13 mouse cellular contexts compared by ENCODE assay signal in genomic region chr15:78936403-78936802, GRCm38 (mm10). TPM values are rescaled to one million over a fixed set of nuclear protein-coding genes. Genes with fewer than 3 reads are reported as not detected.
DNase-seq lines count a peak whose midpoint lies in the region; ATAC-seq and TF ChIP-seq lines count a peak whose summit lies in the region.
"Had no signal": no experiment of that assay in that cellular context is flagged by ENCODE, and none has a peak within 500 bp of the region (broad histone marks: within the 10 kb centered on the region; RNA-seq: fewer than 3 reads in every experiment).

No protein-coding gene starts in this region.

- no peak overlapping the region for H3K4me2 ChIP-seq in kidney, embryonic 14.5 days (replicated peaks; ENCODE audit: low read depth, low read length)
- no peak overlapping the region for H3K4me2 ChIP-seq in kidney, embryonic 16.5 days (replicated peaks; ENCODE audit: low read depth, low read length)

- no peak for TF ChIP-seq EP300 in ES-Bruce4 (IDR thresholded peaks at IDR 0.05; ENCODE audit: insufficient read depth, low read depth, low read length)

- peak; percentile 75 for DNase-seq in liver
- no peak for DNase-seq in layer of hippocampus, adult 11-12 months (ENCODE audit: low spot score)
- DNase-seq in gastrocnemius, postnatal 25 days, result no peak
- DNase-seq in spleen, adult 12 weeks (ENCODE audit: low spot score), result no peak
- DNase-seq: cerebellum, postnatal 10 days; kidney, postnatal 4 days; right cerebral cortex, postnatal 25 days had no signal

- 0 out of 2 replicates have a peak overlapping the region, but pooled peaks have one; percentile 59 for H3K4me3 ChIP-seq in kidney, embryonic 14.5 days (ENCODE audit: low read length)
- no peak overlapping the region for H3K4me3 ChIP-seq in kidney, embryonic 16.5 days (ENCODE audit: low read length)
- no peak overlapping the region for H3K4me3 ChIP-seq in ES-Bruce4 (ENCODE audit: low read depth, low read length)
- peak overlapping the region; percentile 76; the same call in 1 of the 2 replicates for H3K4me3 ChIP-seq in cortical plate, adult 2 months (ENCODE audit: insufficient read depth, low read length)

- WGBS in kidney, embryonic 14.5 days, result 90% methylated on average over 12 of the region's 12 CpGs
- 86% methylated on average over 12 of the region's 12 CpGs for WGBS in kidney, embryonic 16.5 days

- H3K9me3 ChIP-seq in kidney, embryonic 14.5 days (ENCODE audit: control insufficient read depth, low read length), result no peaks in the 10 kb centered on the region
- H3K9me3 ChIP-seq in kidney, embryonic 16.5 days (ENCODE audit: low read length), result no peaks in the 10 kb centered on the region
- no peaks in the 10 kb centered on the region for H3K9me3 ChIP-seq in ES-Bruce4 (replicated peaks; ENCODE audit: control insufficient read depth, insufficient read depth, low read length, poor library complexity, severe bottlenecking)
- H3K9me3 ChIP-seq: hindbrain, embryonic 15.5 days had no signal

- no peak overlapping the region for H3K27ac ChIP-seq in kidney, embryonic 14.5 days (ENCODE audit: low read depth, low read length)
- no peak overlapping the region for H3K27ac ChIP-seq in kidney, embryonic 16.5 days (ENCODE audit: low read length)
- no peak overlapping the region for H3K27ac ChIP-seq in ES-Bruce4 (ENCODE audit: insufficient read depth, low read length)
- no peak overlapping the region for H3K27ac ChIP-seq in cortical plate, adult 2 months (ENCODE audit: insufficient read depth, low read length)
- H3K27ac ChIP-seq: hindbrain, embryonic 15.5 days had no signal

- 0 out of 2 replicates have a peak overlapping the region, but pooled peaks have one; percentile 12 for H3K9ac ChIP-seq in kidney, embryonic 14.5 days (ENCODE audit: low read depth, low read length)
- H3K9ac ChIP-seq in kidney, embryonic 16.5 days (replicated peaks; ENCODE audit: low read length), result no peak overlapping the region; the same call in 1 of the 2 replicates
- H3K9ac ChIP-seq in ES-Bruce4 (ENCODE audit: low read depth, poor library complexity, severe bottlenecking), result 0 out of 2 replicates have a peak overlapping the region, but pooled peaks have one; percentile 80

- TF ChIP-seq CTCF in ES-Bruce4 (IDR thresholded peaks at IDR 0.05; ENCODE audit: low read depth, low read length), result no peak
- no peak for TF ChIP-seq CTCF in cortical plate, adult 2 months (IDR thresholded peaks at IDR 0.05; ENCODE audit: extremely low read depth, insufficient read depth, low read length)

- no peak for ATAC-seq in kidney, embryonic 14.5 days (ENCODE audit: low FRiP score, low TSS enrichment)
- ATAC-seq in kidney, embryonic 16.5 days (ENCODE audit: low FRiP score, low TSS enrichment), result no peak
- ATAC-seq: activated CD4-positive, CD25-positive, alpha-beta regulatory T cell, adult 4 months had no signal

- peaks cover 8% of the 10 kb centered on the region for H3K4me1 ChIP-seq in kidney, embryonic 14.5 days (ENCODE audit: control insufficient read depth, insufficient read depth, low read length)
- H3K4me1 ChIP-seq in kidney, embryonic 16.5 days (ENCODE audit: insufficient read depth, low read length), result peaks cover 12% of the 10 kb centered on the region
- peaks cover 4% of the 10 kb centered on the region for H3K4me1 ChIP-seq in ES-Bruce4 (ENCODE audit: control insufficient read depth, insufficient read depth, low read length)
- peaks cover 1% of the 10 kb centered on the region; the same call in 1 of the 2 replicates for H3K4me1 ChIP-seq in cortical plate, adult 2 months (ENCODE audit: control insufficient read depth, insufficient read depth, low read length)

- no peak for TF ChIP-seq POLR2A in ES-Bruce4 (IDR thresholded peaks at IDR 0.05; ENCODE audit: insufficient read depth, low read length)
- no peak for TF ChIP-seq POLR2A in cortical plate, adult 2 months (IDR thresholded peaks at IDR 0.05; ENCODE audit: extremely low read depth, insufficient read depth, low read length)

- peaks cover 40% of the 10 kb centered on the region for H3K36me3 ChIP-seq in kidney, embryonic 14.5 days (ENCODE audit: control insufficient read depth, insufficient read depth, low read length)
- H3K36me3 ChIP-seq in kidney, embryonic 16.5 days (ENCODE audit: insufficient read depth, low read length), result peaks cover 42% of the 10 kb centered on the region
- H3K36me3 ChIP-seq in ES-Bruce4 (ENCODE audit: control insufficient read depth, insufficient read depth, low read length, poor library complexity, severe bottlenecking), result peaks cover 16% of the 10 kb centered on the region

- H3K27me3 ChIP-seq in kidney, embryonic 14.5 days (ENCODE audit: control insufficient read depth, insufficient read depth, low read length), result no peaks in the 10 kb centered on the region
- no peaks in the 10 kb centered on the region for H3K27me3 ChIP-seq in kidney, embryonic 16.5 days (ENCODE audit: insufficient read depth, low read length)
- H3K27me3 ChIP-seq in ES-Bruce4 (ENCODE audit: control insufficient read depth, insufficient read depth, low read length, poor library complexity, severe bottlenecking), result no peaks in the 10 kb centered on the region
- H3K27me3 ChIP-seq: hindbrain, embryonic 15.5 days had no signal

RNA-seq across cellular contexts. Expression of gene Nol12, which starts 1.7 kb away (rescaled TPM):
- 55.8 and 64.6 TPM in 2 replicates for polyA plus RNA-seq in kidney, embryonic 14.5 days (2014; fragmentation: Nextera tagmentation; extraction: Ambion mirVana)
- 55.0 and 59.9 TPM in 2 replicates for polyA plus RNA-seq in kidney, embryonic 16.5 days (2015; fragmentation: Nextera tagmentation; extraction: Ambion mirVana)
- 42.3 and 45.1 TPM in 2 replicates for polyA plus RNA-seq in ES-Bruce4 (2011; ENCODE audit: insufficient read depth, insufficient read length, low read depth, missing spikeins)
- 38.9 and 39.5 TPM in 2 replicates for polyA plus RNA-seq in cortical plate, adult 2 months (2012; rRNA removed)
- total RNA-seq in gastrocnemius, postnatal 25 days (2021), result 10 to 100 TPM; 22.2 to 23.1 TPM

RNA-seq across cellular contexts. Expression of gene Lgals1, which starts 9.9 kb away (rescaled TPM):
- 584 and 814 TPM in 2 replicates for polyA plus RNA-seq in kidney, embryonic 14.5 days (2014; fragmentation: Nextera tagmentation; extraction: Ambion mirVana)
- 659 and 673 TPM in 2 replicates for polyA plus RNA-seq in kidney, embryonic 16.5 days (2015; fragmentation: Nextera tagmentation; extraction: Ambion mirVana)
- 225 and 232 TPM in 2 replicates for polyA plus RNA-seq in ES-Bruce4 (2011; ENCODE audit: insufficient read depth, insufficient read length, low read depth, missing spikeins)
- polyA plus RNA-seq in cortical plate, adult 2 months (2012; rRNA removed), result 42.9 and 44.4 TPM in 2 replicates
- total RNA-seq in gastrocnemius, postnatal 25 days (2021), result 100 to 1,000 TPM; 224 to 270 TPM

RNA-seq across cellular contexts. Expression of gene Triobp, which starts 11.1 kb away (rescaled TPM):
- polyA plus RNA-seq in kidney, embryonic 14.5 days (2014; fragmentation: Nextera tagmentation; extraction: Ambion mirVana), result 50.6 and 54.9 TPM in 2 replicates
- polyA plus RNA-seq in kidney, embryonic 16.5 days (2015; fragmentation: Nextera tagmentation; extraction: Ambion mirVana), result 67.3 and 78.4 TPM in 2 replicates
- 49.5 and 57.1 TPM in 2 replicates for polyA plus RNA-seq in ES-Bruce4 (2011; ENCODE audit: insufficient read depth, insufficient read length, low read depth, missing spikeins)
- 10.3 and 11.0 TPM in 2 replicates for polyA plus RNA-seq in cortical plate, adult 2 months (2012; rRNA removed)
- total RNA-seq in gastrocnemius, postnatal 25 days (2021), result 10 to 100 TPM; 35.3 to 42.2 TPM

RNA-seq across cellular contexts. Expression of gene Pdxp, which starts 22.7 kb away (rescaled TPM):
- polyA plus RNA-seq in kidney, embryonic 14.5 days (2014; fragmentation: Nextera tagmentation; extraction: Ambion mirVana), result 20.5 and 25.8 TPM in 2 replicates
- 11.7 and 12.0 TPM in 2 replicates for polyA plus RNA-seq in kidney, embryonic 16.5 days (2015; fragmentation: Nextera tagmentation; extraction: Ambion mirVana)
- 22.8 and 28.0 TPM in 2 replicates for polyA plus RNA-seq in ES-Bruce4 (2011; ENCODE audit: insufficient read depth, insufficient read length, low read depth, missing spikeins)
- 226 and 238 TPM in 2 replicates for polyA plus RNA-seq in cortical plate, adult 2 months (2012; rRNA removed)
- total RNA-seq in gastrocnemius, postnatal 25 days (2021), result 1 to 10 TPM; 2.3 TPM

RNA-seq across cellular contexts. Expression of gene Sh3bp1, which starts 36.8 kb away (rescaled TPM):
- 32.7 and 38.5 TPM in 2 replicates for polyA plus RNA-seq in kidney, embryonic 14.5 days (2014; fragmentation: Nextera tagmentation; extraction: Ambion mirVana)
- 33.1 and 41.0 TPM in 2 replicates for polyA plus RNA-seq in kidney, embryonic 16.5 days (2015; fragmentation: Nextera tagmentation; extraction: Ambion mirVana)
- polyA plus RNA-seq in ES-Bruce4 (2011; ENCODE audit: insufficient read depth, insufficient read length, low read depth, missing spikeins), result 26.8 and 41.7 TPM in 2 replicates
- 39.5 and 42.2 TPM in 2 replicates for polyA plus RNA-seq in cortical plate, adult 2 months (2012; rRNA removed)
- 1 to 10 TPM; 2.6 to 3.1 TPM for total RNA-seq in gastrocnemius, postnatal 25 days (2021)

Comparison
In these comparisons a context has a peak if more than half of its experiments do, and no peak if none do; other contexts are left out.
1. H3K4me3 ChIP-seq: peak in kidney, embryonic 14.5 days (single experiment) and cortical plate, adult 2 months (single experiment); none in kidney, embryonic 16.5 days (single experiment) and ES-Bruce4 (single experiment).